Mouse (Mus musculus): ENCODE data around the gene Cstad.

Cstad gene

GRCm38 (mm10) chr2:30595796-30596195 lies 956 bp downstream of the Cstad start:
- no peak for DNase-seq (ENCODE audit: low read depth, low spot score)

- no peak for DNase-seq (ENCODE audit: low read depth, low spot score)
Measured at GRCm38 (mm10) chr2:30599621-30600020, 4.8 kb downstream of the Cstad start.

- DNase-seq (ENCODE audit: low read depth, low spot score): no peak
Measured at GRCm38 (mm10) chr2:30600291-30600690, 5.5 kb downstream of the Cstad start.

- DNase-seq (ENCODE audit: low read depth, low spot score): no peak
Measured at GRCm38 (mm10) chr2:30600965-30601841, 6.4 kb downstream of the Cstad start.

DNA sequence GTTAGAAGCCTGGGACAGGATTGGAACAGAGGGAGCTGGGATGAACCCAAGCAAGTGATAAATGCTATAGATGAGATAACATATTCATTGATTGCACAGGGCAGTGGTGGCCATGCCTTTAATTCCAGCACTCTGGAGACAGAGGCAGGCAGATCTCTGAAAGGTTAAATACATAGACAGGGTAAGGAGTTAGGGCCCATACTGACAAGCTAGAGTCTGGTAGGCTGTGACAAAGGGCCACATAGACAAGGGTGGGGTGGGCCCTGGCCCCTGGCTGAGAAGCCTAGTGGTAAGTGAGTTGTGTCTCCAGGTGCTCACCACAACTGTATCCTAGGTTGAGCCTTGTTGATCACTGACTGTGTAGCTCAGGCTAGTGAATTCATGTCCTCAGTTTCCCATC lies 7.6 kb downstream of the Cstad start:
- DNase-seq (ENCODE audit: low read depth, low spot score): no peak

- DNase-seq (ENCODE audit: low read depth, low spot score): no peak
Measured at GRCm38 (mm10) chr2:30603731-30604130, 8.9 kb downstream of the Cstad start.

- no peak for DNase-seq (ENCODE audit: low read depth, low spot score)
Measured at GRCm38 (mm10) chr2:30604880-30605761, 10.3 kb downstream of the Cstad start.

GRCm38 (mm10) chr2:30605762-30606051 lies 10.9 kb downstream of the Cstad start:
- DNase-seq (ENCODE audit: low read depth, low spot score): no peak

DNA sequence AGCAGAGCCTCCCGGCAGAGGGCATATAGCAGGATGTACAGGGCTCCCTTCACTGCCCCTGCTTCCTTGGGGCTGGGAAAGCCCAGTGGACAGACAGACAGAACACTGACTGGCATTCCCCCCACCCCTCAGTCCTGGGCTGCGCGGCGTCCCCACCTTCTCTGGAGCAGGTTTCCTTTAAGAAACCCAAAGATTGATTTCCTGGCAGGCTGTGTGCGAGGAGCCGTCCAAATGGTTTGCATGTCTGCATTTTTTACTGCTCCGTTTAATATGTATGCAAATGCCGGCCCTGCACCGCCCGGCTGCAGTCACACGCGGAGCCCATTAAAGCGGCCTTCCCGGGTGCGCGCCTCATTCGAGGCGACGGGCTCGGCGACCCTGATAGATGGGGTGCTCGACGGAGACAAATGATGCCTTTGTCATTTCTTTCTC lies 11.8 kb downstream of the Cstad start:
- DNase-seq (ENCODE audit: low read depth, low spot score): no peak

GRCm38 (mm10) chr2:30607941-30608340 lies 13.1 kb downstream of the Cstad start:
- DNase-seq (ENCODE audit: low read depth, low spot score): no peak

DNA sequence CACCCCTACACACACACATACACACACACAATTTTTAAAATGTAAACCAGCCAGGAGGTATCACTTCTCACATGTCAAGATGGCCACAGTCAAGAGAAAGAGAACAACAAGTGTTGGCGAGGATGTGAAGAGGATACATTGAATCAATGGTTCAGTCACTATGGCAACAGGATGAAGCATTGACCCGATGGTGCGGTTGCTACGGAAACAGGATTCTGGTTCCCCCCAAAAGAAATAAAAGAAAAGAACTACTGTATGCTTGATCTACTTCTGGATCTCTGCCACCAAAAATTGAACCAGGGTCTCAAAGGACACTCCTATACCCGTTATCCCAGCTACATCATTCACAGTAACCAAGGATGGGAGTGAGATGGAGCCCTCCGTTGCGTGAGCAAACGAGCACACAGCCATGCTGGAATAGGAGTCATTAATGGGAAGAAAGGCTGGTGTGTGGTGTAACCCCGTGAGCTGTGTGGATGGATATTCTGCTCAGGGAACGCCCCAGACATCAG lies 13.9 kb downstream of the Cstad start:
- DNase-seq (ENCODE audit: low read depth, low spot score): no peak

DNA sequence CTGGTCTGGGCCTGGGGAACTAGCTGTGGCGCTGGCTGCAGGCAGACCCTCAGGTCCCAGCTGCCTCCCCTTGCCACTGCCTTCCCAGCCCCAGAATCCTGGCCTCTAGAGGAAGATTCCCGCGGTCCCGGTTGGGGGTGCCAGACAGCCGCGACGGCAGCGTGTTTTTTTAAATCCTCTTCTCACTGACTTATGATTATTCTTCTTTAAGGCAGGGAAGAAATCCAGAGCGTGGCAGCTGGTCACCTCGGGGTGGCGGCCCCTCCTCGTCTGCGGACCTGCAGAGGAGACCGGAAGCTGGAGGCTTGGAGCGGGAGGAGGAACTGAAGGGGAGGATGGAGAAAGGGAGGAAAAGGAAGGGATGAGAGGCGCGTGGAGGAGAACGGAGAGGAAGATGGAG lies 18.7 kb downstream of the Cstad start:
- no peak for DNase-seq (ENCODE audit: low read depth, low spot score)

DNA sequence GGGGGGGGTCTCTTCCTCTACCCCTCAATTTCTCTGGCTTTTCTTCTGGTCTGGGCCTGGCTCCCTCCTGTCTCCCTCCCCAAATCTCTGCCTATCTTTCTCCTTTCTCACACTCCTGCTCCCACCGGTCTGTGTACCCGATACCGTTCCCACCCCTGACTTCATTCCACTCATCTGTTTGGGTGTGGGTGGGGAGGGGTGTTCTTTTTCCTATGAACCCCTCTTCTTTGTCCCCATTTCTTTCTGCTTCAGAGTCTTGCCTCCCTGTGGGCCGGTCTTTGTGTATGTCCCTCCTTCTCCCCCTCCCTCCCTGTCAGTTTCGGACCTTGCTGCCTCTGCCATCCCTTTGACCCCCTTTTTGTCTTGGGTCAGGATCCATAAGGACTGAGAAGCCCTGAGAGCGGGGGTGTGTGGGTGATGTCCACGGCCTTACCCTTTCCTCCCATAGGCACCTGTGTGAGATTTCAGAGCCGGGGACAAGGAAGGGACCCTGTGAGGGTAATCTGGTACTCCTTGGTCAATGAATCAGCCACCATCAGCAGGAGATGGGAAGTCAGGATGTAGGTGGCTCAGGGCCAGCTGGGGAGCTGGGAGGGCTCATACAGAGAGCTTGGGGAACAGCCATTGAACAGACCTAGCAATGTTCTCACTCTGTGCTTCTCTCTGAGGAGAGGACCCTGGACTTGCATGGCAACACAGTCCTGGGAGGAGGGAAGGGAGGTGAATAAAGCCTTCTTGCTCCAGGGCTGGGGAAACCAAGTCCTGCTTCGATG lies 19.5 kb downstream of the Cstad start:
- DNase-seq (ENCODE audit: low read depth, low spot score): no peak

DNA sequence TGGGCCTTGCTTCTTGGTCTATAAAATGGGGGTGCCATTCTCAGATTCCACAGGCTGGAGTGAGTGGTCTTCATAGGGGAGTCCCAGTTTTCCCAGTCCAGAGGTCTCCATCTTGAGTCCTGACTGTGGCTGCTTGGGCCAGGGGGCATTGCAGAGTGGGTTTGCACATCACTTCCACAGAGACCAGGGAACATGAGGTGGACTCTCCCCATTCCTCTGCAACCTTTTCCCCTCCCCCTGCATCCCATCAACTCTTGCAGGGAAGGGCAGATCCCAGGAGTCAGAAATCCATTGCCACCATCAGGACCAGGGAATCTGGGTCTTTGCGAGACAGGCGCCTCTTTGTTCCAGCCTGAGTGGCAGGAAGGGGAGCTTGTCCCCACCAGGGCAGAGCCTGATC lies 21.0 kb downstream of the Cstad start:
- no peak for DNase-seq (ENCODE audit: low read depth, low spot score)

- no peak for DNase-seq (ENCODE audit: low read depth, low spot score)
Measured at GRCm38 (mm10) chr2:30616464-30616863, 21.6 kb downstream of the Cstad start.

DNA sequence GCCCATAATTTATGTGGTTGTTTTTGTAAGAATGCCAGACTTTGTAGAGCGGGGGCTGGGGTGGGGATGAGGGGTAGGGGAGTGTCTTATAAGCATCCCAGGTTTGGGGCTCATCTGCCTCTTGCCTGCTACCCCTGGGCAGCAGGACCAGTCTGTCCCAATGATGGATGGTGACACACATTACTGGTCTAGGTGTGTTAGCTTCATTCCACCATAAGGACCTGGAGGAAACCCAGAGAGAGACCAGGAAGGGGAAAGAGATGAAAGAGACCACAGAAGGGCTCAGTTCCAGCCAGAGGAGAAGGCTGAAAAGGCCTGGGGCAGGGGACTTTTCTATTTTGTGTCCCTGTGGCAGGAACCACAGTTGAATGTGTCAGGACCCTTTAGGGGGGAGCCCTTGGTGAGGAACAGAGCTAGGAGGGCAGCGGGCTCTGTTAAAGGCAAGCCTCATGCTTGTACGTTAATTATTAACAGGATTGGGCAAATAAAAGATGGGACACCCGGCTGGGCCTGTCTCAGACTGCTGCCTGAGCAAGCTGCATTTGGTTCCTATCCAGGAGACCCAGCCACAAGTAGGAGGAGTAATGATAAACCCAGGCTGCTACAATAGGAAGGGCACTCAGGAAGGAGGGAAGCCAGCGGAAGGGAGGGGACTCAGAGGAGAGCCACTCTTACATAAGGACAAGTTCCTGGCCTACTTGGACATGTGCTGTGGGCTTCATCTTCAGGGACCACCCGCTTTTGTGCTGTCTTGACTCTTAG lies 23.8 kb downstream of the Cstad start:
- DNase-seq (ENCODE audit: low read depth, low spot score): no peak

GRCm38 (mm10) chr2:30623873-30624272 lies 29.0 kb downstream of the Cstad start:
- DNase-seq (ENCODE audit: low read depth, low spot score): no peak

DNA sequence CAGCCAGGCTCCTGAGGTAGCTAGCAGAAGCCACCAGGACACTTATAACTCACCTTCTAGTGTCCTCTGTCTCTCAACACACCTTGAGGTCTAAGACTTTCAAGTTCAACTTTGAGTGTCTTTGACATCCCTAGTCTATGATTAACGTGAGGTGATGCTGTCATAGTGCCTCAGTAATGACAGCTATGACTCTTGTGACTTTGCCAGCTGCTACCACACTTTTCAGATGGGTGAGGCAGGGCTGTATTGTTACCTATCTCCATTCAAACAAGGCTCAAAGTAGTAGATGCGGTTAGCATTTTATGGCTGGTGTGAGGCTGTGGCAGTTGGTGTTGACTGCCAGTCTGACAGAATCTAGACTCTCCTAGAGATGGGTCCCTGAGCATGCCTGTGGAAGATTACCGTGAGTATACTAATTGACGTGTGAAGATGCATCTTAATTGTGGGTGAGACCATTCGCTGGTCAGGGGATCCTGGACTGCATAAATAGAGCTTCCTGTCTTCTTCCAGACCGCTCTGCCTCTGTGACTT lies 30.5 kb downstream of the Cstad start:
- DNase-seq (ENCODE audit: low read depth, low spot score): no peak

GRCm38 (mm10) chr2:30626058-30626675 lies 31.3 kb downstream of the Cstad start:
- DNase-seq (ENCODE audit: low read depth, low spot score): no peak

- DNase-seq (ENCODE audit: low read depth, low spot score): no peak
Measured at GRCm38 (mm10) chr2:30627338-30627737, 32.5 kb downstream of the Cstad start.
